Mouse (Mus musculus) neural tube, embryonic 10.5 days (tissue): Measurements from ENCODE around the gene Wdcp.
"Not testable (repeated sequence)": the region's sequence is repeated elsewhere in the genome, so short reads cannot be mapped to it uniquely, and the experiment has no call there.

Source experiments
- DNase-seq: peaks from one replicate; pipeline ENCODE4 v3.0.0-alpha.2; 2017; ENCODE audit warnings: low spot score; ENCODE audit errors: extremely low spot score

Gene Wdcp

GRCm38 (mm10) chr12:4842890-4843597, at the start of gene Wdcp:
TSS of gene Wdcp (plus strand) at chr12:4843303.
- DNase-seq = peak; percentile 88

GRCm38 (mm10) chr12:4793718-4794117, 49.4 kb upstream of the Wdcp start:
- DNase-seq = no peak

- DNase-seq = not testable (repeated sequence)
These were observed 45.6 kb upstream of the Wdcp start for GRCm38 (mm10) chr12:4797471-4797870.

GRCm38 (mm10) chr12:4811036-4811435, 32.1 kb upstream of the Wdcp start:
- no peak for DNase-seq

- no peak for DNase-seq
These were observed 31.4 kb upstream of the Wdcp start for GRCm38 (mm10) chr12:4811705-4812104.

GRCm38 (mm10) chr12:4813636-4814035, 29.5 kb upstream of the Wdcp start:
- no peak for DNase-seq

- no peak for DNase-seq
These were observed 26.3 kb upstream of the Wdcp start for GRCm38 (mm10) chr12:4816680-4817360.

GRCm38 (mm10) chr12:4817361-4818101, 25.6 kb upstream of the Wdcp start, which contains the start of gene Sf3b6:
TSS of gene Sf3b6 (plus strand) at chr12:4817544.
- DNase-seq = peak; percentile 99

- DNase-seq = no peak
These were observed 15.8 kb upstream of the Wdcp start for GRCm38 (mm10) chr12:4827256-4827655.

- DNase-seq = no peak
These were observed 6.1 kb upstream of the Wdcp start for GRCm38 (mm10) chr12:4836959-4837358.

- DNase-seq = no peak
These were observed 3.1 kb upstream of the Wdcp start for GRCm38 (mm10) chr12:4840010-4840409.

GRCm38 (mm10) chr12:4840741-4841140, 2.4 kb upstream of the Wdcp start:
- no peak for DNase-seq

- DNase-seq = peak; percentile 80
These were observed 1.7 kb upstream of the Wdcp start, which contains the start of gene Fkbp1b for GRCm38 (mm10) chr12:4841392-4841887. TSS of gene Fkbp1b (minus strand) at chr12:4841591.

GRCm38 (mm10) chr12:4842456-4842855, 647 bp upstream of the Wdcp start:
- DNase-seq = no peak

GRCm38 (mm10) chr12:4843741-4844140, 638 bp downstream of the Wdcp start:
- peak; percentile 49 for DNase-seq

- DNase-seq = peak; percentile 32
These were observed 13.1 kb downstream of the Wdcp start for GRCm38 (mm10) chr12:4856160-4856559.

GRCm38 (mm10) chr12:4856834-4857233, 13.7 kb downstream of the Wdcp start:
- DNase-seq = no peak

- DNase-seq = no peak
These were observed 16.3 kb downstream of the Wdcp start for GRCm38 (mm10) chr12:4859241-4859914.

- no peak for DNase-seq
These were observed 19.6 kb downstream of the Wdcp start for GRCm38 (mm10) chr12:4862672-4863071.

- DNase-seq = no peak
These were observed 20.7 kb downstream of the Wdcp start for GRCm38 (mm10) chr12:4863654-4864337.

- no peak for DNase-seq
These were observed 21.2 kb downstream of the Wdcp start for GRCm38 (mm10) chr12:4864338-4864690.
